Mouse (Mus musculus) liver, embryonic 14.5 days (tissue): Measurements from ENCODE around the gene Psma5.

Experiments used
- CTCF ChIP-seq: IDR thresholded peaks from 2 replicates; pipeline ENCODE4 v1.5.1; 2016; ENCODE audit warnings: antibody characterized with exemption, low read depth, control low read depth
- EP300 ChIP-seq: IDR thresholded peaks from 2 replicates; pipeline ENCODE4 v1.6.1; 2016; ENCODE audit warnings: antibody characterized with exemption, low read depth

- TF ChIP-seq CTCF (peak; percentile 47; the same call in 1 of the 2 replicates), EP300 (no peak)
These were observed 25.9 kb downstream of the Psma5 start for GRCm38 (mm10) chr3:108282401-108283240.
